Mouse (Mus musculus): ENCODE results near the gene Sertad1.

DNA sequence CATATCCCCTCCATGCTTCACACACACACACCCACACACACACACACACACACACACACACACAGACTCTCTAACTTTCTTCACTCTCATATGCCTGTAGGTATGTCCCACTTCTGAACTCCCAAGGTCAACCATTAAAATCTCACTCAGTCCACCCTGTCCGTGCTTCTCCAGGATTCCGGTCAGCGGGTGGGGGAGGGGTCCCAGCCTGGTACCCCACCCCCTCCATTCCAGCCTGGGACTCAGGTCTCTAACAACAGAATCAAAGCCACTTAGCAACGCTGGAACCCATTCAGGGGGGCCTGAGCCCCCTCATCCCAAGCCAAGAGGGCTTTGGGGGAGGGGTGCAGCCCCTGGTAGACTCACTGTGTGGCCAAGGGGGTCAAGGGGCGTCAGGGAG is 36.3 kb downstream of the Sertad1 start, which contains the start of gene Hipk4:
- TF ChIP-seq CTCF (IDR thresholded peaks at IDR 0.05; ENCODE audit: borderline replicate concordance, control insufficient read depth, extremely low read depth, insufficient read depth, low read length, poor library complexity) (no peak), POLR2A (IDR thresholded peaks at IDR 0.05; ENCODE audit: control insufficient read depth, extremely low read depth, insufficient read depth, low read length, poor library complexity) (no peak)

All from thymus, adult 2 months (tissue).